11 mouse cellular contexts compared by ENCODE assay signal in the genomic region with DNA sequence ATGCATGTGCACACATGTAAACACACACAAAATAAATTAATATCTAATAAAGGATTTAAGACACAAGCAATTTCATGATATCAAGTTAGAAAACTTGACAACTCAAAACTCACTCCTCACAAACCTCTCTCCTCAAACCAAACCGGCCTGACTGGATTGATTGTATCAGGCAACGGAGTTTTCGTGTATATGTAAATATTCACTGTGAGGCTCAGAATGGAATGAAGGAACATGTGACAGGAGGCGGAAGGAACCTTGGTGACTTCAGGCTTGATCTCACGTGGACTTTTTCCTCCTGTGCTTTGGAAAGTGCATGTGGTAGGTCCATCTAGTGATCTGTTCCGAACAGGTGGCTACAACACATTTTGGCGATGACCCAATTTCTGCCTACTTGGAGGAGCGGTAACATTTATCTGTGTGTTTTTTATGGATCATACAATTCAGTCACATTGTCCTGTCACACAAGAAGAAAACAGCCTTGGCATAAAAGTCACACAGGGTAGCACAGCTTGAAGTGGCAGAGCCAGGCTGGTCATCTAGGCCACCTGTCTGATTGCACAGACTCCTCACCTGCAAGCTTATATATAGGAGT.
DNase-seq lines count a peak whose midpoint lies in the region; ATAC-seq lines count a peak whose summit lies in the region.
"Had no signal": no experiment of that assay in that cellular context is flagged by ENCODE, and none has a peak within 500 bp of the region (broad histone marks: within the 10 kb centered on the region; RNA-seq: fewer than 3 reads in every experiment).

No protein-coding gene starts in this region.

- peak; percentile 10 for DNase-seq in cerebellum, adult 11-12 months
- peak; percentile 5 to 15 for DNase-seq in kidney, adult 8-10 months
- no peak for DNase-seq in kidney, postnatal 10 days
- peak; percentile 78 for DNase-seq in urinary bladder, postnatal 14 days (ENCODE audit: low spot score)
- no peak for DNase-seq in urinary bladder, postnatal 10 days (ENCODE audit: low spot score)
- DNase-seq in urinary bladder, postnatal 36 days (ENCODE audit: low spot score in 2 of 2), result peak; percentile 40 to 53
- DNase-seq in thymus, postnatal 36 days, result no peak
- DNase-seq: heart, postnatal 14 days had no signal

- no peak for ATAC-seq in cerebellum, adult (ENCODE audit: insufficient number of reproducible peaks, low FRiP score, low TSS enrichment)
- ATAC-seq: forebrain, embryonic 14.5 days; midbrain, embryonic 15.5 days had no signal

Comparison
In these comparisons a context has a peak if more than half of its experiments do, and no peak if none do; other contexts are left out.
1. DNase-seq: peak in cerebellum, adult 11-12 months (single experiment), kidney, adult 8-10 months (2 of 2), urinary bladder, postnatal 14 days (single experiment) and urinary bladder, postnatal 36 days (2 of 2); none in kidney, postnatal 10 days (single experiment), urinary bladder, postnatal 10 days (single experiment) and thymus, postnatal 36 days (0 of 2).